Mouse (Mus musculus): ENCODE results near the gene Mettl15.

The Mettl15 gene

GRCm38 (mm10) chr2:109182993-109183392 is 97.6 kb downstream of the Mettl15 start:
- ATAC-seq (ENCODE audit: insufficient number of reproducible peaks, low FRiP score, low TSS enrichment), result no peak

DNA sequence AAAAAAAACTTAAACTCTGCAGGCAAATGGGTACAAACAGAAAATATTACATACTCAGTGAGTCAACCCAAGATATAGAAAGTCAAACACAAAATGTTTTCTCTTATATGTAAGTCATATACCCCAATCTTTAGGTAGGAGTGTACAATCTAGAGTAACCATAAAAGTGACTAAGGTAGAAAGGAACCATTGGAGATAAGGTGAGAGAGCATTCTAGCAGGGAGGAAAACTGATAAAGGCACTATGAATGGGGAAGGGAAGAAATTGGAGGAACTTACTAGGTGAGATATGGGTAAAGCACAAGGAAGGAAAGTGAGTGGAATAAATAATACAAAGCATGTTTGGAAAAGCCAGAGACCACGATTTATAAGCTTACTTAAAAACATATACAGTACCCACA is 122.0 kb downstream of the Mettl15 start:
- ATAC-seq (ENCODE audit: insufficient number of reproducible peaks, low FRiP score, low TSS enrichment), result no peak

- ATAC-seq (ENCODE audit: insufficient number of reproducible peaks, low FRiP score, low TSS enrichment), result no peak
Observed at GRCm38 (mm10) chr2:109156131-109156530, 124.4 kb downstream of the Mettl15 start.

DNA sequence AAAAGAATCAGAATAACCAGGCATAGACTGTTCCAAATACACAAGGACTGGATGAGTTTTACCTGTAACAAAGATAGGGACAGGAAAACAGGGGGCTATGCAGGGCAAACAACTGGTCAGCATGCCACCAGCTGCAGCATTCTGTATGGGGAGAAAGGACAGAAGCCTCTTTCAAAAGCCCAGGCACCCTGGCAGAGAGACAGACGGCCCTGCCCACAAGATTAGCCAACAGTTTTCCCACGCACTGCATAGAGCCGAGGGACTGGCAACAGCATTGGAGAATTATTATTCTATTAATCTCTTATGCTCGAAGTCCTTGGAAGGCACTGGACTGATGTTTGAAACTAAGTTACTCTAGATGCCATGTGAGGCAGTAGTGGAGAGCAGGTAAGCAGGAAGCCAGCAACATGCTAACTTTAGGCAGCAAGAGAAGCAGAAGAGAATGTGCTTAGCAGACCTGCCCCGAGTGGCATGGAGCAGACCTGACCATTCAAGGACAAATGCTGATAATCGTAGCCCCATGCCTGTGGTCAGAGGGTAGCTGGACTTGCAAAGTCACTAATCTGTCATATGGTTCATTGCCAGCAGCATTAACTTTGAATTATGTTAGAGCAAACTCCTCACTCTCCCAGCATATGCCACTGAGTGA is 127.0 kb downstream of the Mettl15 start:
- ATAC-seq (ENCODE audit: insufficient number of reproducible peaks, low FRiP score, low TSS enrichment), result no peak

DNA sequence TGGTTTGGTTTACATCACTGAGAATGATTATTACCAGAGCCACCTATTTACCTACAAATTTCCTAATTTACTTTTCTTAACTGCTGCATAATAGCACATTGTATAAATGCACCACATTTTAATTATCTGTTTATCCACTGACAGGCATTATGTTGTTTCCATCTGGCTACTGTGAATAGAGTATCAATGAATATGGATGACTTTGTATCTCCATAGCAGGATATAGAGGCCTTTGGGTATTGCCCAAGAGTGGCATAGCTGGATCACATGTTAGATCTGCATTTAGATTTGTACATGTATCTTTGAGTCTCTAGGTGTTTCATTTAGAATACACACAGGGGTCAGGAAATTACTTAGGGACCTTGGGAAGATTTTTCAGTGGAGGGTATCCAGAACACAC is 133.3 kb downstream of the Mettl15 start:
- no peak for ATAC-seq (ENCODE audit: insufficient number of reproducible peaks, low FRiP score, low TSS enrichment)

GRCm38 (mm10) chr2:109144410-109144809 is 136.1 kb downstream of the Mettl15 start:
- ATAC-seq (ENCODE audit: insufficient number of reproducible peaks, low FRiP score, low TSS enrichment), result no peak

GRCm38 (mm10) chr2:109140330-109140729 is 140.2 kb downstream of the Mettl15 start:
- ATAC-seq (ENCODE audit: insufficient number of reproducible peaks, low FRiP score, low TSS enrichment), result no peak

GRCm38 (mm10) chr2:109137276-109137675 is 143.3 kb downstream of the Mettl15 start:
- ATAC-seq (ENCODE audit: insufficient number of reproducible peaks, low FRiP score, low TSS enrichment), result peak; percentile 40; the same call in 1 of the 2 replicates

DNA sequence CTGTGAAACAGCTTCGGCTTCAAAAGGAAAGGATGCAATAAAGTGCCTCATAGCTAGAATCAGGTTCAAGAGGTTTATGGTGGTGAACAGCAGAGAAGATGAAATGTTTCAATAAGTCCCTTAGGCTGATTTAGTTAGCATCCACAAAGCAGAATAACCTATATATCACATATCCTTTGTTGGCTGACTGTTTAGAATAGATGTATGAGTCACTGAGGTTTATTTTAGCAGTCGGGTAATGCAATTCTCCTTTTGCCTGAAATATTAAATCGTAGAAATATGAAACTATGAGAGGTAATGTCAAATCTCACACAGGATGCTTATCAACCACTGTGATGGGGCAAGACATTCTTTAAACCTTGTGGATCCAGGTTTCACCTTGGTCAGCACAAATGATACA is 149.8 kb downstream of the Mettl15 start:
- no peak for ATAC-seq (ENCODE audit: insufficient number of reproducible peaks, low FRiP score, low TSS enrichment)

- no peak for ATAC-seq (ENCODE audit: insufficient number of reproducible peaks, low FRiP score, low TSS enrichment)
Observed at GRCm38 (mm10) chr2:109129921-109130320, 150.6 kb downstream of the Mettl15 start.

- no peak for ATAC-seq (ENCODE audit: insufficient number of reproducible peaks, low FRiP score, low TSS enrichment)
Observed at GRCm38 (mm10) chr2:109105773-109106484, 174.6 kb downstream of the Mettl15 start.

GRCm38 (mm10) chr2:109049686-109050085 is 230.9 kb downstream of the Mettl15 start:
- no peak for ATAC-seq (ENCODE audit: insufficient number of reproducible peaks, low FRiP score, low TSS enrichment)
